Mouse (Mus musculus): ENCODE results near the gene Hmga1. TPM values are rescaled to one million over a fixed set of nuclear protein-coding genes. Genes with fewer than 3 reads are reported as not detected.

Hmga1 gene
- polyA plus RNA-seq, 1 experiment from 2014 or later: 456 TPM

DNA sequence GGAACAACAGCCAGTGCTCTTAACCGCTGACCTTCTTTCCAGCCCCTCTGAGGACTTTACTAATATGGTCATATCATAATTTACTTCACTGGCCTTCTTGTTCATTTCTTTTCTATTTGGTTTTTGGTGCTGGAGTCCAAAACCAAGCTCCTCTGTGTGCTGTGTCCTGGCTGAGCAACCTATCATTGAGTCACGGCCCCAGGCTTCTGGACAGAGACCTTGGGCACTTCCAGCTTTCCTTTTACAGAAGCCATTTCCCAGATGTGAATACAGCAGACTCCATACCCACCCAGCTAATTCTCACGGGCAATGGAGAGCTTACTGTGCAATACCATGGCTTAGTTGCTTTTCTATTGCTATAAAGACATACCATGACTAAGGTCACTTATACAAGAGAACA lies 44.0 kb downstream of the Hmga1 start:
- Histone ChIP-seq H3K9ac (ENCODE audit: low read length) (no peak overlapping the region), H3K4me3 (ENCODE audit: low read depth, low read length) (no peak overlapping the region), H3K27me3 (ENCODE audit: control insufficient read depth, insufficient read depth, low read length) (no peaks in the 10 kb centered on the region), H3K4me2 (ENCODE audit: low read depth) (no peak overlapping the region), H3K36me3 (ENCODE audit: control insufficient read depth, insufficient read depth, low read length) (peaks cover 6% of the 10 kb centered on the region), H3K27ac (ENCODE audit: low read depth, low read length) (no peak overlapping the region), H3K9me3 (ENCODE audit: control insufficient read depth, low read length) (no peaks in the 10 kb centered on the region), H3K4me1 (ENCODE audit: control insufficient read depth, insufficient read depth, low read length) (peaks cover 18% of the 10 kb centered on the region)
- ATAC-seq (ENCODE audit: insufficient read depth, low FRiP score, low TSS enrichment) (no peak), DNase-seq (ENCODE audit: low spot score) (no peak)
- 84% methylated on average over 3 of the region's 3 CpGs for whole genome bisulfite sequencing

DNA sequence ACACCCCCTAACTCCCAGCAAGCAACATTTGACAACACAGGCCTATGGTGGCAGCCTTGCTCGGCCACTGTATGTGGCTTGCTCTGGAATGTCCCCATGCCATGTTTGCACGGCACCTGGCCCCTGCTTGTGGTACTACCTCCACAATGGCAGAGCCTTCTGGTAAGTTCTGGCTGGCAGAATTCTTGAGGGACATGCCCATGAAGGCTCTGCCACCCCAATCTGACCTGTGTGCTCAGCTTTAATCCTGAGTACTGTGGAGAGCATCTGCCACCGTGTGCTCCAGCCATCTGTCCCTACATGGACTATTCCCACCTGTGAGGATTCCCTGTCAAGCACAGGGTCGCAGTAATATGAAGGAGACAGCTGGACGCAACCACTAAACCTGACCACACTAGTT lies 44.6 kb downstream of the Hmga1 start:
- H3K4me3 ChIP-seq (ENCODE audit: low read depth, low read length): no peak overlapping the region
- H3K9ac ChIP-seq (ENCODE audit: low read length): no peak overlapping the region; the same call in 1 of the 2 replicates
- H3K27me3 ChIP-seq (ENCODE audit: control insufficient read depth, insufficient read depth, low read length): no peaks in the 10 kb centered on the region
- peaks cover 4% of the 10 kb centered on the region for H3K36me3 ChIP-seq (ENCODE audit: control insufficient read depth, insufficient read depth, low read length)
- WGBS: 74% methylated on average over 5 of the region's 5 CpGs
- peaks cover 18% of the 10 kb centered on the region for H3K4me1 ChIP-seq (ENCODE audit: control insufficient read depth, insufficient read depth, low read length)
- H3K27ac ChIP-seq (ENCODE audit: low read depth, low read length): no peak overlapping the region
- H3K9me3 ChIP-seq (ENCODE audit: control insufficient read depth, low read length): no peaks in the 10 kb centered on the region
- DNase-seq (ENCODE audit: low spot score) (no peak), ATAC-seq (ENCODE audit: insufficient read depth, low FRiP score, low TSS enrichment) (no peak)
- no peak overlapping the region for H3K4me2 ChIP-seq (ENCODE audit: low read depth)

DNA sequence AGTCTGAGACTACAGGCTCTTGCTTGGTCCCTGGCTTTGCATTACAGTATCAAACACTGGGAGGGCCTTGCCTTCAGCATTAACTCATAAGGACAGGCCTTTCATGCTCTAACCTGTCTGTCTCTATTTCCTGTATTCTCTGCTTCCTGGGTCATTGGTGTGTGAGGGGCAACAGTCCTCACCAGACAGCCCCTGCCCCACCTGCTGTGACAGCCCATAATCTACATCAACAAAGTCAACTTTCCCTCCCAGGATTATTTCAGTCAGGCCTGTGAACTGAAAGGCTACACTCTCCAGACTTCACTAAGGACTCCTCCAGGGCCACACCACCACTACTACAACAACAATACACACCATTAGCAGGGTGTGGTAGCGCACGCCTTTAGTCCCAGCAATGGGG lies 46.7 kb downstream of the Hmga1 start:
- 94% methylated on average over 2 of the region's 2 CpGs for WGBS
- Histone ChIP-seq H3K27ac (ENCODE audit: low read depth, low read length) (no peak overlapping the region), H3K4me3 (ENCODE audit: low read depth, low read length) (no peak overlapping the region), H3K4me2 (ENCODE audit: low read depth) (no peak overlapping the region), H3K36me3 (ENCODE audit: control insufficient read depth, insufficient read depth, low read length) (no peaks in the 10 kb centered on the region), H3K4me1 (ENCODE audit: control insufficient read depth, insufficient read depth, low read length) (peaks cover 18% of the 10 kb centered on the region), H3K9ac (ENCODE audit: low read length) (no peak overlapping the region), H3K27me3 (ENCODE audit: control insufficient read depth, insufficient read depth, low read length) (no peaks in the 10 kb centered on the region), H3K9me3 (ENCODE audit: control insufficient read depth, low read length) (no peaks in the 10 kb centered on the region)
- DNase-seq (ENCODE audit: low spot score) (no peak), ATAC-seq (ENCODE audit: insufficient read depth, low FRiP score, low TSS enrichment) (no peak)

DNA sequence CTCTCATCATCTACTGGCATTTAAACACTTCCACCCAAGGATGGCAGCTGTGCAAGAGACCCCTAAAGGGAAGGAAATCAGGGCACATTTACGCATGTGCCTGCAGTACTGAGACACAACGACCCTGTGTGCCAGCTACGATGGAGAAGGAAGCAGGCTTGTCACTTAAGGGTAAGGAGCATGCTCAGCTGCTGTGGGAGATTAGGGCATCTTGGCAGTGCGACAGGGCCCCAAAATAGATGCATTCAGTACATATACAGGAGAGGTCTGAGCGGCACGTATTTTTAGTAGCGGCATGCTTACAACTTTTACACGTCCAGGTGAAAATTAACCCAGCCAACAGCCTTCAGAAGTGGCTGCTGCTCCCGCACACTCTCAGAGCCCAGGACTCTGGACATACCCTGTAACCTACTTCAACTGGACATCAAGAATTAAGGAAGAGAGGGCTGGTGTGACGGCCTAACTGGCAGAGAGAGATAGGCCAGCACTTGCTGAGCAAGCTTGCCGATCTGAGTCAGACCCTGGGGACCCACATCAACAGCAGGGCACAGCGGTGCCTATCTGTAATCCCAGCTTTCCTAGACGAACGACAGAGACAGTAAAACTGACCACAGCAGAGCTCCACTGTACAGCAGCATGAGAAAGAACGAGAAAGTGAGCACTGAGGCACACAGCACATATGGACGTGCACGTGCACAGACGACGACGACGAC lies 47.4 kb downstream of the Hmga1 start:
- no peaks in the 10 kb centered on the region for H3K36me3 ChIP-seq (ENCODE audit: control insufficient read depth, insufficient read depth, low read length)
- 87% methylated on average over 21 of the region's 21 CpGs for WGBS
- no peak overlapping the region for H3K4me2 ChIP-seq (ENCODE audit: low read depth)
- H3K4me3 ChIP-seq (ENCODE audit: low read depth, low read length): no peak overlapping the region
- H3K9me3 ChIP-seq (ENCODE audit: control insufficient read depth, low read length): no peaks in the 10 kb centered on the region
- H3K27me3 ChIP-seq (ENCODE audit: control insufficient read depth, insufficient read depth, low read length): no peaks in the 10 kb centered on the region
- no peak for ATAC-seq (ENCODE audit: insufficient read depth, low FRiP score, low TSS enrichment)
- no peak for DNase-seq (ENCODE audit: low spot score)
- peaks cover 18% of the 10 kb centered on the region for H3K4me1 ChIP-seq (ENCODE audit: control insufficient read depth, insufficient read depth, low read length)
- H3K27ac ChIP-seq (ENCODE audit: low read depth, low read length): no peak overlapping the region
- H3K9ac ChIP-seq (ENCODE audit: low read length): no peak overlapping the region

DNA sequence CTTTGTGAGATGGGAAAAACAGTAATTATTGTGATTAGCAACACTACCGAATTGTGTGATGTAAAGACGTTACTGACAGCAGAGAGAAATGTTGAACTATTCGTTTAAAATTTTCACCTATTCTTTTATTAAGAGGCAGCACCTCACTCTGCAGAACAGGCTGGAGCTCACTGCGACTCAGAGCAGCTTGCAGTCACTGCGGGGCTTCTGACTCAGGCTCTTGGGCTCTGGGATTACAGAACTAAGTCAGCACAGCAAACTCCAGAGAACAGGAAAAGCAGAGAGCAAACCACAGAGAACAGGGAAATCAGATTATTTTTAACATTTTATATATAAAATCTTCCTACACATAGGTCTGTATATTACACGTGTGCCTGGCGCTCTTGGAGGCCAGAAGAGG lies 53.3 kb downstream of the Hmga1 start:
- Histone ChIP-seq H3K9ac (ENCODE audit: low read length) (no peak overlapping the region), H3K9me3 (ENCODE audit: control insufficient read depth, low read length) (no peaks in the 10 kb centered on the region)
- no peak for DNase-seq (ENCODE audit: low spot score)

GRCm38 (mm10) chr17:27610679-27611518 lies 54.6 kb downstream of the Hmga1 start:
- DNase-seq (ENCODE audit: low spot score): no peak
- no peak overlapping the region for H3K9ac ChIP-seq (ENCODE audit: low read length)
- H3K9me3 ChIP-seq (ENCODE audit: control insufficient read depth, low read length): no peaks in the 10 kb centered on the region
- no peak overlapping the region for H3K27ac ChIP-seq (ENCODE audit: low read depth, low read length)
- no peaks in the 10 kb centered on the region for H3K27me3 ChIP-seq (ENCODE audit: control insufficient read depth, insufficient read depth, low read length)
- ATAC-seq (ENCODE audit: insufficient read depth, low FRiP score, low TSS enrichment): no peak
- H3K4me2 ChIP-seq (ENCODE audit: low read depth): no peak overlapping the region
- H3K4me3 ChIP-seq (ENCODE audit: low read depth, low read length): no peak overlapping the region
- WGBS: 85% methylated on average over 10 of the region's 10 CpGs
- H3K36me3 ChIP-seq (ENCODE audit: control insufficient read depth, insufficient read depth, low read length): no peaks in the 10 kb centered on the region
- no peaks in the 10 kb centered on the region; the same call in 1 of the 2 replicates for H3K4me1 ChIP-seq (ENCODE audit: control insufficient read depth, insufficient read depth, low read length)

More for the DNA sequence above, 53.3 kb downstream of the Hmga1 start:
- H3K4me3 ChIP-seq (ENCODE audit: low read depth, low read length): no peak overlapping the region
- H3K36me3 ChIP-seq (ENCODE audit: control insufficient read depth, insufficient read depth, low read length): no peaks in the 10 kb centered on the region
- no peak overlapping the region for H3K27ac ChIP-seq (ENCODE audit: low read depth, low read length)
- no peak overlapping the region for H3K4me2 ChIP-seq (ENCODE audit: low read depth)
- ATAC-seq (ENCODE audit: insufficient read depth, low FRiP score, low TSS enrichment): no peak
- no peaks in the 10 kb centered on the region for H3K27me3 ChIP-seq (ENCODE audit: control insufficient read depth, insufficient read depth, low read length)
- WGBS: 92% methylated on average over 7 of the region's 7 CpGs
- no peaks in the 10 kb centered on the region; the same call in 1 of the 2 replicates for H3K4me1 ChIP-seq (ENCODE audit: control insufficient read depth, insufficient read depth, low read length)

- Histone ChIP-seq H3K27ac (ENCODE audit: low read depth, low read length) (no peak overlapping the region), H3K9ac (ENCODE audit: low read length) (no peak overlapping the region), H3K4me1 (ENCODE audit: control insufficient read depth, insufficient read depth, low read length) (no peaks in the 10 kb centered on the region; the same call in 1 of the 2 replicates), H3K4me2 (ENCODE audit: low read depth) (no peak overlapping the region), H3K27me3 (ENCODE audit: control insufficient read depth, insufficient read depth, low read length) (no peaks in the 10 kb centered on the region), H3K36me3 (ENCODE audit: control insufficient read depth, insufficient read depth, low read length) (no peaks in the 10 kb centered on the region), H3K4me3 (ENCODE audit: low read depth, low read length) (no peak overlapping the region), H3K9me3 (ENCODE audit: control insufficient read depth, low read length) (no peaks in the 10 kb centered on the region)
- DNase-seq (ENCODE audit: low spot score): no peak
- ATAC-seq (ENCODE audit: insufficient read depth, low FRiP score, low TSS enrichment): no peak
- WGBS: 69% methylated on average over 3 of the region's 3 CpGs
Measured at GRCm38 (mm10) chr17:27611519-27611884, 55.2 kb downstream of the Hmga1 start.

- Histone ChIP-seq H3K27ac (ENCODE audit: low read depth, low read length) (no peak overlapping the region), H3K4me3 (ENCODE audit: low read depth, low read length) (no peak overlapping the region), H3K4me1 (ENCODE audit: control insufficient read depth, insufficient read depth, low read length) (no peaks in the 10 kb centered on the region; the same call in 1 of the 2 replicates), H3K4me2 (ENCODE audit: low read depth) (no peak overlapping the region), H3K27me3 (ENCODE audit: control insufficient read depth, insufficient read depth, low read length) (no peaks in the 10 kb centered on the region), H3K9ac (ENCODE audit: low read length) (no peak overlapping the region; the same call in 1 of the 2 replicates), H3K36me3 (ENCODE audit: control insufficient read depth, insufficient read depth, low read length) (no peaks in the 10 kb centered on the region), H3K9me3 (ENCODE audit: control insufficient read depth, low read length) (no peaks in the 10 kb centered on the region)
- ATAC-seq (ENCODE audit: insufficient read depth, low FRiP score, low TSS enrichment): no peak
- 86% methylated on average over 5 of the region's 5 CpGs for WGBS
- no peak for DNase-seq (ENCODE audit: low spot score)
Measured at GRCm38 (mm10) chr17:27611994-27612393, 55.7 kb downstream of the Hmga1 start.

All from neural tube, embryonic 11.5 days (tissue).